In genomic region chr11:68851644-68852485, GRCm38 (mm10) we compare ENCODE assay signal across 8 mouse cellular contexts. TPM values are rescaled to one million over a fixed set of nuclear protein-coding genes. Genes with fewer than 3 reads are reported as not detected.
DNase-seq lines count a peak whose midpoint lies in the region; ATAC-seq and TF ChIP-seq lines count a peak whose summit lies in the region.

No protein-coding gene starts in this region.

- peak overlapping the region; percentile 96 for H3K9ac ChIP-seq in embryonic facial prominence, embryonic 13.5 days
- peak overlapping the region; percentile 97 for H3K9ac ChIP-seq in kidney, embryonic 14.5 days (ENCODE audit: low read depth, low read length)
- H3K9ac ChIP-seq in neural tube, embryonic 12.5 days: peak overlapping the region; percentile 87

- no peak for DNase-seq in left cerebral cortex, adult 2 months (ENCODE audit: extremely low spot score in 1 of 2, low spot score in 2 of 2)
- no peak for DNase-seq in left cerebral cortex, postnatal 25 days (ENCODE audit: low spot score in 2 of 2)
- DNase-seq in cerebellum, postnatal 4 days (ENCODE audit: low spot score in 2 of 2): no peak
- DNase-seq in natural killer cell, adult 2 months (ENCODE audit: low spot score in 2 of 2): no peak
- no peak for DNase-seq in cerebellum, adult 9-10 months

- WGBS in embryonic facial prominence, embryonic 13.5 days: 3% methylated on average over 13 of the region's 13 CpGs
- WGBS in kidney, embryonic 14.5 days: 2% methylated on average over 13 of the region's 13 CpGs
- 6% methylated on average over 13 of the region's 13 CpGs for WGBS in neural tube, embryonic 12.5 days

- intact Hi-C loops in left cerebral cortex, adult 2 months (cut with DNase I): loop anchor here (5.0 kb wide), 1 partner anchor 160 kb away; the partner anchor contains the start of gene Myh10
- intact Hi-C loops in left cerebral cortex, postnatal 25 days (cut with DNase I): no loop called here

- H3K4me1 ChIP-seq in embryonic facial prominence, embryonic 13.5 days: peaks cover 26% of the 10 kb centered on the region
- peaks cover 20% of the 10 kb centered on the region for H3K4me1 ChIP-seq in kidney, embryonic 14.5 days (ENCODE audit: control insufficient read depth, insufficient read depth, low read length)
- peaks cover 18% of the 10 kb centered on the region for H3K4me1 ChIP-seq in neural tube, embryonic 12.5 days

- H3K4me2 ChIP-seq in embryonic facial prominence, embryonic 13.5 days: peak overlapping the region; percentile 74
- peak overlapping the region; percentile 69 for H3K4me2 ChIP-seq in kidney, embryonic 14.5 days (replicated peaks; ENCODE audit: low read depth, low read length)
- H3K4me2 ChIP-seq in neural tube, embryonic 12.5 days (replicated peaks): peak overlapping the region; percentile 69

- H3K4me3 ChIP-seq in left cerebral cortex, adult 2 months: peak overlapping the region; percentile 81
- H3K4me3 ChIP-seq in embryonic facial prominence, embryonic 13.5 days: peak overlapping the region; percentile 96
- peak overlapping the region; percentile 97 for H3K4me3 ChIP-seq in kidney, embryonic 14.5 days (ENCODE audit: low read length)
- peak overlapping the region; percentile 89 for H3K4me3 ChIP-seq in neural tube, embryonic 12.5 days

- no peak for TF ChIP-seq CTCF in left cerebral cortex, adult 2 months (IDR thresholded peaks at IDR 0.05)

- peak overlapping the region; percentile 90 for H3K27ac ChIP-seq in left cerebral cortex, adult 2 months
- H3K27ac ChIP-seq in embryonic facial prominence, embryonic 13.5 days: peak overlapping the region; percentile 99
- peak overlapping the region; percentile 97 for H3K27ac ChIP-seq in kidney, embryonic 14.5 days (ENCODE audit: low read depth, low read length)
- peak overlapping the region; percentile 87 for H3K27ac ChIP-seq in neural tube, embryonic 12.5 days

- ATAC-seq in embryonic facial prominence, embryonic 13.5 days (ENCODE audit: insufficient number of reproducible peaks, insufficient read depth, low FRiP score, low TSS enrichment, low read depth): no peak
- ATAC-seq in kidney, embryonic 14.5 days (ENCODE audit: low FRiP score, low TSS enrichment): no peak
- ATAC-seq in neural tube, embryonic 12.5 days (ENCODE audit: low FRiP score, low read depth): no peak

- no peaks in the 10 kb centered on the region for H3K27me3 ChIP-seq in embryonic facial prominence, embryonic 13.5 days
- H3K27me3 ChIP-seq in kidney, embryonic 14.5 days (ENCODE audit: control insufficient read depth, insufficient read depth, low read length): no peaks in the 10 kb centered on the region
- H3K27me3 ChIP-seq in neural tube, embryonic 12.5 days (replicated peaks): no peaks in the 10 kb centered on the region

- H3K36me3 ChIP-seq in embryonic facial prominence, embryonic 13.5 days: no peaks in the 10 kb centered on the region
- peaks cover 5% of the 10 kb centered on the region; the same call in 1 of the 2 replicates for H3K36me3 ChIP-seq in kidney, embryonic 14.5 days (ENCODE audit: control insufficient read depth, insufficient read depth, low read length)
- no peaks in the 10 kb centered on the region for H3K36me3 ChIP-seq in neural tube, embryonic 12.5 days

- no peaks in the 10 kb centered on the region for H3K9me3 ChIP-seq in embryonic facial prominence, embryonic 13.5 days
- H3K9me3 ChIP-seq in kidney, embryonic 14.5 days (ENCODE audit: control insufficient read depth, low read length): no peaks in the 10 kb centered on the region
- H3K9me3 ChIP-seq in neural tube, embryonic 12.5 days: no peaks in the 10 kb centered on the region

RNA-seq across cellular contexts. Expression of gene Ndel1, which starts 19.8 kb away (rescaled TPM):
- 100 to 1,000 TPM; 108 to 115 TPM for total RNA-seq in left cerebral cortex, adult 2 months (2021)
- total RNA-seq in left cerebral cortex, postnatal 25 days (2021): 100 to 1,000 TPM; 102 to 121 TPM
- 90.9 and 97.2 TPM in 2 replicates for polyA plus RNA-seq in embryonic facial prominence, embryonic 13.5 days (2015; fragmentation: Nextera tagmentation; extraction: Ambion mirVana)
- polyA plus RNA-seq in kidney, embryonic 14.5 days (2014; fragmentation: Nextera tagmentation; extraction: Ambion mirVana): 46.7 and 70.6 TPM in 2 replicates
- 80.4 and 81.5 TPM in 2 replicates for polyA plus RNA-seq in neural tube, embryonic 12.5 days (2016; fragmentation: Nextera tagmentation; extraction: Ambion mirVana)

RNA-seq across cellular contexts. Expression of gene Rnf222, which starts 36.5 kb away (rescaled TPM):
- not detected for total RNA-seq in left cerebral cortex, adult 2 months (2021)
- total RNA-seq in left cerebral cortex, postnatal 25 days (2021): not detected
- polyA plus RNA-seq in embryonic facial prominence, embryonic 13.5 days (2015; fragmentation: Nextera tagmentation; extraction: Ambion mirVana): 0.26 and 0.30 TPM in 2 replicates
- 0.05 and 0.06 TPM in 2 replicates for polyA plus RNA-seq in kidney, embryonic 14.5 days (2014; fragmentation: Nextera tagmentation; extraction: Ambion mirVana)
- 0.05 TPM in 1 of 2 replicates, not detected in the other for polyA plus RNA-seq in neural tube, embryonic 12.5 days (2016; fragmentation: Nextera tagmentation; extraction: Ambion mirVana)

RNA-seq across cellular contexts. Expression of gene Rpl26, which starts 49.5 kb away (rescaled TPM):
- 100 to 1,000 TPM; 727 to 749 TPM for total RNA-seq in left cerebral cortex, adult 2 months (2021)
- total RNA-seq in left cerebral cortex, postnatal 25 days (2021): 100 to 1,000 TPM; 679 to 691 TPM
- polyA plus RNA-seq in embryonic facial prominence, embryonic 13.5 days (2015; fragmentation: Nextera tagmentation; extraction: Ambion mirVana): 1,181 and 1,252 TPM in 2 replicates
- 1,184 and 1,677 TPM in 2 replicates for polyA plus RNA-seq in kidney, embryonic 14.5 days (2014; fragmentation: Nextera tagmentation; extraction: Ambion mirVana)
- 732 and 743 TPM in 2 replicates for polyA plus RNA-seq in neural tube, embryonic 12.5 days (2016; fragmentation: Nextera tagmentation; extraction: Ambion mirVana)
